10 mouse cellular contexts compared by ENCODE assay signal in genomic region chr13:115031177-115032000, GRCm38 (mm10). TPM values are rescaled to one million over a fixed set of nuclear protein-coding genes. Genes with fewer than 3 reads are reported as not detected.
A peak's percentile ranks its signal among the peaks of the same experiment; 100 is the strongest.
DNase-seq lines count a peak whose midpoint lies in the region; ATAC-seq and TF ChIP-seq lines count a peak whose summit lies in the region.
"Had no signal": no experiment of that assay in that cellular context is flagged by ENCODE, and none has a peak within 500 bp of the region (broad histone marks: within the 10 kb centered on the region; RNA-seq: fewer than 3 reads in every experiment).

No protein-coding gene starts in this region.

- no peaks in the 10 kb centered on the region for H3K9me3 ChIP-seq in heart, embryonic 13.5 days
- H3K9me3 ChIP-seq in midbrain, postnatal 0 days (ENCODE audit: low read length), result no peaks in the 10 kb centered on the region
- H3K9me3 ChIP-seq in midbrain, embryonic 13.5 days, result no peaks in the 10 kb centered on the region
- no peaks in the 10 kb centered on the region for H3K9me3 ChIP-seq in stomach, embryonic 15.5 days

- DNase-seq in heart, postnatal 25 days (ENCODE audit: low spot score), result no peak
- peak; percentile 18 for DNase-seq in midbrain, postnatal 0 days (ENCODE audit: low spot score)
- DNase-seq in kidney, adult 8-10 months, result peak; percentile 75 to 85
- no peak for DNase-seq in cerebellum, adult 18-20 months
- DNase-seq in gastrocnemius, adult 8-10 months (ENCODE audit: low spot score in 2 of 2), result no peak
- DNase-seq: liver, postnatal 0 days had no signal

- peak overlapping the region; percentile 75 for H3K27ac ChIP-seq in heart, embryonic 13.5 days (replicated peaks)
- no peak overlapping the region for H3K27ac ChIP-seq in midbrain, postnatal 0 days (ENCODE audit: low read depth, low read length)
- H3K27ac ChIP-seq in midbrain, embryonic 13.5 days, result no peak overlapping the region
- peak overlapping the region; percentile 48; the same call in 1 of the 2 replicates for H3K27ac ChIP-seq in stomach, embryonic 15.5 days

- H3K36me3 ChIP-seq in heart, embryonic 13.5 days, result peaks cover 18% of the 10 kb centered on the region
- no peaks in the 10 kb centered on the region for H3K36me3 ChIP-seq in midbrain, postnatal 0 days (ENCODE audit: insufficient read depth, low read length)
- no peaks in the 10 kb centered on the region for H3K36me3 ChIP-seq in midbrain, embryonic 13.5 days
- H3K36me3 ChIP-seq in stomach, embryonic 15.5 days, result no peaks in the 10 kb centered on the region

- intact Hi-C loops in heart, postnatal 25 days (cut with DNase I), result no loop called here

- no peak overlapping the region for H3K9ac ChIP-seq in heart, embryonic 13.5 days
- no peak overlapping the region for H3K9ac ChIP-seq in midbrain, postnatal 0 days (replicated peaks; ENCODE audit: low read length, poor library complexity, severe bottlenecking)
- H3K9ac ChIP-seq in midbrain, embryonic 13.5 days (replicated peaks), result no peak overlapping the region
- no peak overlapping the region for H3K9ac ChIP-seq in stomach, embryonic 15.5 days
- H3K9ac ChIP-seq: liver, postnatal 0 days had no signal

- WGBS in heart, embryonic 13.5 days, result 67% methylated on average over 17 of the region's 17 CpGs
- 84% methylated on average over 17 of the region's 17 CpGs for WGBS in midbrain, postnatal 0 days
- WGBS in midbrain, embryonic 13.5 days, result 89% methylated on average over 17 of the region's 17 CpGs
- 65% methylated on average over 17 of the region's 17 CpGs for WGBS in stomach, embryonic 15.5 days

- H3K27me3 ChIP-seq in heart, embryonic 13.5 days (replicated peaks), result no peaks in the 10 kb centered on the region
- no peaks in the 10 kb centered on the region for H3K27me3 ChIP-seq in midbrain, postnatal 0 days (ENCODE audit: insufficient read depth, low read length)
- H3K27me3 ChIP-seq in midbrain, embryonic 13.5 days, result no peaks in the 10 kb centered on the region
- no peaks in the 10 kb centered on the region for H3K27me3 ChIP-seq in stomach, embryonic 15.5 days (replicated peaks)

- ATAC-seq in heart, embryonic 13.5 days (ENCODE audit: extremely low read depth, insufficient number of reproducible peaks, low FRiP score, low TSS enrichment), result no peak
- ATAC-seq in midbrain, postnatal 0 days (ENCODE audit: low FRiP score), result no peak
- ATAC-seq in midbrain, embryonic 13.5 days, result no peak
- no peak for ATAC-seq in stomach, embryonic 15.5 days (ENCODE audit: insufficient read depth, low FRiP score, low read depth)
- ATAC-seq: inflammation-experienced regulatory T-cells, adult 6 months; liver, postnatal 0 days had no signal

- no peak overlapping the region for H3K4me3 ChIP-seq in heart, embryonic 13.5 days
- no peak overlapping the region for H3K4me3 ChIP-seq in midbrain, postnatal 0 days (ENCODE audit: low read depth, low read length)
- no peak overlapping the region for H3K4me3 ChIP-seq in midbrain, embryonic 13.5 days (replicated peaks)
- no peak overlapping the region for H3K4me3 ChIP-seq in stomach, embryonic 15.5 days (replicated peaks)

- peaks cover 17% of the 10 kb centered on the region for H3K4me1 ChIP-seq in heart, embryonic 13.5 days
- H3K4me1 ChIP-seq in midbrain, postnatal 0 days (ENCODE audit: insufficient read depth, low read length), result no peaks in the 10 kb centered on the region
- no peaks in the 10 kb centered on the region for H3K4me1 ChIP-seq in midbrain, embryonic 13.5 days (replicated peaks)
- no peaks in the 10 kb centered on the region for H3K4me1 ChIP-seq in stomach, embryonic 15.5 days

- H3K4me2 ChIP-seq in heart, embryonic 13.5 days, result no peak overlapping the region
- H3K4me2 ChIP-seq in midbrain, postnatal 0 days (ENCODE audit: low read depth, low read length, poor library complexity, severe bottlenecking), result no peak overlapping the region
- no peak overlapping the region for H3K4me2 ChIP-seq in midbrain, embryonic 13.5 days (replicated peaks)
- no peak overlapping the region for H3K4me2 ChIP-seq in stomach, embryonic 15.5 days

- no peak for TF ChIP-seq CTCF in midbrain, postnatal 0 days (IDR thresholded peaks at IDR 0.05)

RNA-seq across cellular contexts. Expression of gene Pelo, which starts 58.6 kb away (rescaled TPM):
- polyA plus RNA-seq in heart, embryonic 13.5 days (2015; fragmentation: Nextera tagmentation; extraction: Ambion mirVana), result 7.4 and 7.9 TPM in 2 replicates
- 10 to 100 TPM; 14.1 to 16.0 TPM for total RNA-seq in heart, postnatal 25 days (2021)
- total RNA-seq in midbrain, postnatal 0 days (2014; rRNA removed), result 5.7 and 14.1 TPM in 2 replicates
- polyA plus RNA-seq in midbrain, postnatal 0 days (2015; fragmentation: Nextera tagmentation; extraction: Ambion mirVana), result 6.0 and 7.0 TPM in 2 replicates
- polyA plus RNA-seq in midbrain, embryonic 13.5 days (2015; fragmentation: Nextera tagmentation; extraction: Ambion mirVana), result 4.4 and 5.0 TPM in 2 replicates
- 5.1 and 5.5 TPM in 2 replicates for polyA plus RNA-seq in stomach, embryonic 15.5 days (2015; fragmentation: Nextera tagmentation; extraction: Ambion mirVana)
- 10 to 100 TPM in 1 of 4 experiments, 1 to 10 TPM in 3; 7.9 to 10.0 (median 9.2) TPM for total RNA-seq in gastrocnemius, adult 8-10 months (2022)

Comparison
In these comparisons a context has a peak if more than half of its experiments do, and no peak if none do; other contexts are left out.
1. H3K27ac ChIP-seq: peak in heart, embryonic 13.5 days (single experiment) and stomach, embryonic 15.5 days (single experiment); none in midbrain, postnatal 0 days (single experiment) and midbrain, embryonic 13.5 days (single experiment).
2. DNase-seq: peak in midbrain, postnatal 0 days (single experiment) and kidney, adult 8-10 months (2 of 2); none in heart, postnatal 25 days (single experiment), cerebellum, adult 18-20 months (0 of 2) and gastrocnemius, adult 8-10 months (0 of 2).